Mouse (Mus musculus): ENCODE data around the gene Izumo1.

Gene Izumo1

GRCm38 (mm10) chr7:45621443-45621842 is at the start of gene Izumo1:
TSS of gene Izumo1 (plus strand) at chr7:45621811.
- peak; percentile 86 for DNase-seq (ENCODE audit: low spot score)

- no peak for DNase-seq (ENCODE audit: low spot score)
Observed at GRCm38 (mm10) chr7:45571966-45572365, 49.6 kb upstream of the Izumo1 start.

- no peak for DNase-seq (ENCODE audit: low spot score)
Observed at GRCm38 (mm10) chr7:45573954-45574353, 47.7 kb upstream of the Izumo1 start.

- DNase-seq (ENCODE audit: low spot score): no peak
Observed at GRCm38 (mm10) chr7:45574472-45575379, 46.9 kb upstream of the Izumo1 start.

GRCm38 (mm10) chr7:45585923-45586322 is 35.7 kb upstream of the Izumo1 start:
- DNase-seq (ENCODE audit: low spot score): no peak

- no peak for DNase-seq (ENCODE audit: low spot score)
Observed at GRCm38 (mm10) chr7:45587631-45588592, 33.7 kb upstream of the Izumo1 start.

GRCm38 (mm10) chr7:45589173-45589572 is 32.4 kb upstream of the Izumo1 start:
- DNase-seq (ENCODE audit: low spot score): peak; percentile 96

- no peak for DNase-seq (ENCODE audit: low spot score)
Observed at GRCm38 (mm10) chr7:45589898-45590297, 31.7 kb upstream of the Izumo1 start.

- no peak for DNase-seq (ENCODE audit: low spot score)
Observed at GRCm38 (mm10) chr7:45590874-45591273, 30.7 kb upstream of the Izumo1 start.

GRCm38 (mm10) chr7:45591880-45592279 is 29.7 kb upstream of the Izumo1 start:
- DNase-seq (ENCODE audit: low spot score): no peak

- DNase-seq (ENCODE audit: low spot score): peak; percentile 87
Observed at GRCm38 (mm10) chr7:45593118-45593815, 28.3 kb upstream of the Izumo1 start.

- no peak for DNase-seq (ENCODE audit: low spot score)
Observed at GRCm38 (mm10) chr7:45595176-45595575, 26.4 kb upstream of the Izumo1 start.

GRCm38 (mm10) chr7:45596107-45596506 is 25.5 kb upstream of the Izumo1 start:
- no peak for DNase-seq (ENCODE audit: low spot score)

- no peak for DNase-seq (ENCODE audit: low spot score)
Observed at GRCm38 (mm10) chr7:45597013-45597412, 24.6 kb upstream of the Izumo1 start.

GRCm38 (mm10) chr7:45597527-45597926 is 24.1 kb upstream of the Izumo1 start:
- DNase-seq (ENCODE audit: low spot score): no peak

GRCm38 (mm10) chr7:45598960-45599879 is 22.4 kb upstream of the Izumo1 start:
- peak; percentile 79 for DNase-seq (ENCODE audit: low spot score)

- DNase-seq (ENCODE audit: low spot score): peak; percentile 43
Observed at GRCm38 (mm10) chr7:45605704-45606289, 15.8 kb upstream of the Izumo1 start.

GRCm38 (mm10) chr7:45609511-45609910 is 12.1 kb upstream of the Izumo1 start:
- DNase-seq (ENCODE audit: low spot score): no peak

GRCm38 (mm10) chr7:45616277-45616676 is 5.3 kb upstream of the Izumo1 start:
- peak; percentile 61 for DNase-seq (ENCODE audit: low spot score)

GRCm38 (mm10) chr7:45617042-45617695 is 4.4 kb upstream of the Izumo1 start, which contains the start of gene Fut1:
TSS of gene Fut1 (plus strand) at chr7:45617289.
- peak; percentile 46 for DNase-seq (ENCODE audit: low spot score)

Measured in testis, postnatal 10 days (tissue).